Mouse (Mus musculus): ENCODE data around the gene Vps45.

DNA sequence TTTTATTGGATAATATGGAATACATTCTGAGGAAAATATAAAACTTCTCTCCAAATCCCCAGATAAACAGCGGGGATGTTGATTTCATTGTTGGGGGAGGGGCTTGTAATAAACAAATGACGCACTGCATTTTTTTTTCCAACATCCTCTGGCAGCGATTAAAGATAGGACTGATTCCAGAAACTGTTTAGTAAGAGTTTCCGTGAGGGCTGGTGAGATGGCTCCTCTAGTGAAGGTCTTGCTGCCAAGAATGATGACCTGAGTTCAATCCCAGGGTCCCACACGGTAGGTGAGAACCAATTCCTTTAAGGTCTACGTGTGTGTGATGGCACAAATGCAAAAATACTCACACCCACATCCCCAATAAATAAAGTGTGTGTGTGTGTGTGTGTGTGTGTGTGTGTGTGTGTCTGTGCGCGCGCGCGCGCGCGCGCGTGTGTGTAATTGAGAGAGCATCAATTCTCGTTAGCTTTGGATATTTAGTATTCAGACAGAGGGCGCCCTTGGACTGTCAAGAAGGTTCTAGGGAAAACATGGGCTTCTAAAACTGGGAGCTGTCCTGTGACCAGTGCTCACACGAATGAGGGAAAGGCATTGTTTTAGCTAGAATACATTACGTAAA, 7.6 kb upstream of the Vps45 start:
- no peak for TF ChIP-seq POLR2A (IDR thresholded peaks at IDR 0.05; ENCODE audit: control insufficient read depth, low read depth, low read length)
- no peak for TF ChIP-seq CTCF (IDR thresholded peaks at IDR 0.05; ENCODE audit: control insufficient read depth, insufficient read depth, insufficient replicate concordance, low read depth, low read length)
